In genomic region chr17:63689291-63689690, GRCm38 (mm10) we compare ENCODE assay signal across 14 mouse cellular contexts.
DNase-seq lines count a peak whose midpoint lies in the region; ATAC-seq and TF ChIP-seq lines count a peak whose summit lies in the region.
"Had no signal": no experiment of that assay in that cellular context is flagged by ENCODE, and none has a peak within 500 bp of the region (broad histone marks: within the 10 kb centered on the region; RNA-seq: fewer than 3 reads in every experiment).

No protein-coding gene starts in this region.

- H3K4me2 ChIP-seq in lung, embryonic 14.5 days = no peak overlapping the region
- H3K4me2 ChIP-seq in stomach, postnatal 0 days (replicated peaks; ENCODE audit: low read depth) = no peak overlapping the region
- H3K4me2 ChIP-seq in liver, embryonic 12.5 days = no peak overlapping the region
- H3K4me2 ChIP-seq: neural tube, embryonic 13.5 days had no signal

- no peaks in the 10 kb centered on the region for H3K9me3 ChIP-seq in lung, embryonic 14.5 days (ENCODE audit: low read depth, low read length)
- H3K9me3 ChIP-seq in stomach, postnatal 0 days (ENCODE audit: control insufficient read depth, low read length) = no peaks in the 10 kb centered on the region
- no peaks in the 10 kb centered on the region for H3K9me3 ChIP-seq in liver, embryonic 12.5 days (replicated peaks)
- H3K9me3 ChIP-seq: G1E; neural tube, embryonic 13.5 days had no signal

- no peak for TF ChIP-seq EP300 in stomach, postnatal 0 days (optimal IDR thresholded peaks at IDR 0.05)

- no peak for ATAC-seq in lung, embryonic 14.5 days (ENCODE audit: insufficient read depth)
- no peak for ATAC-seq in stomach, postnatal 0 days (ENCODE audit: low FRiP score, low TSS enrichment)
- ATAC-seq in liver, embryonic 12.5 days = no peak
- ATAC-seq: liver, postnatal 0 days had no signal

- peak; percentile 38 for DNase-seq in gastrocnemius, postnatal 10 days
- no peak for DNase-seq in gastrocnemius, adult 18-20 months (ENCODE audit: low spot score)
- DNase-seq in lung, embryonic 14.5 days = peak; percentile 3
- DNase-seq in lung, postnatal 4 days = no peak
- DNase-seq in brain, embryonic 14.5 days (ENCODE audit: low read depth) = peak; percentile 27
- DNase-seq in stomach, postnatal 0 days (ENCODE audit: low spot score) = no peak
- DNase-seq: kidney, postnatal 10 days; layer of hippocampus, adult 9-11 months; liver, postnatal 0 days; right cerebral cortex, adult 18-20 months; thymus, adult 2 months had no signal

- H3K27ac ChIP-seq in lung, embryonic 14.5 days (ENCODE audit: low read depth) = no peak overlapping the region
- H3K27ac ChIP-seq in stomach, postnatal 0 days (replicated peaks) = no peak overlapping the region
- no peak overlapping the region for H3K27ac ChIP-seq in liver, embryonic 12.5 days
- H3K27ac ChIP-seq: neural tube, embryonic 13.5 days had no signal

- no peaks in the 10 kb centered on the region for H3K36me3 ChIP-seq in lung, embryonic 14.5 days (ENCODE audit: insufficient read depth)
- H3K36me3 ChIP-seq in stomach, postnatal 0 days (ENCODE audit: control insufficient read depth, insufficient read depth, low read length) = no peaks in the 10 kb centered on the region
- H3K36me3 ChIP-seq in liver, embryonic 12.5 days = no peaks in the 10 kb centered on the region
- H3K36me3 ChIP-seq: G1E; neural tube, embryonic 13.5 days had no signal

- no peak for TF ChIP-seq CTCF in lung, embryonic 14.5 days (IDR thresholded peaks at IDR 0.05; ENCODE audit: low read depth)
- no peak for TF ChIP-seq CTCF in brain, embryonic 14.5 days (IDR thresholded peaks at IDR 0.05; ENCODE audit: borderline replicate concordance, extremely low read depth, insufficient read depth, insufficient read length)
- TF ChIP-seq CTCF in stomach, postnatal 0 days (IDR thresholded peaks at IDR 0.05; ENCODE audit: low read depth) = 0 out of 2 replicates have a peak, but pooled peaks have one; percentile 3

- no peak overlapping the region for H3K9ac ChIP-seq in lung, embryonic 14.5 days
- H3K9ac ChIP-seq in stomach, postnatal 0 days (ENCODE audit: low read length) = no peak overlapping the region
- H3K9ac ChIP-seq in liver, embryonic 12.5 days = no peak overlapping the region
- H3K9ac ChIP-seq: liver, postnatal 0 days; neural tube, embryonic 13.5 days had no signal

- TF ChIP-seq POLR2A in brain, embryonic 14.5 days (IDR thresholded peaks at IDR 0.05; ENCODE audit: borderline replicate concordance, extremely low read depth, insufficient read depth, insufficient read length, poor library complexity, severe bottlenecking) = no peak

- no peak overlapping the region for H3K4me3 ChIP-seq in lung, embryonic 14.5 days (ENCODE audit: low read depth, low read length)
- H3K4me3 ChIP-seq in stomach, postnatal 0 days (ENCODE audit: low read depth, low read length) = no peak overlapping the region
- H3K4me3 ChIP-seq in liver, embryonic 12.5 days = no peak overlapping the region
- H3K4me3 ChIP-seq: neural tube, embryonic 13.5 days had no signal

- H3K4me1 ChIP-seq in lung, embryonic 14.5 days (ENCODE audit: insufficient read depth) = peaks cover 6% of the 10 kb centered on the region; the same call in 1 of the 2 replicates
- no peaks in the 10 kb centered on the region for H3K4me1 ChIP-seq in stomach, postnatal 0 days (replicated peaks; ENCODE audit: control insufficient read depth, insufficient read depth)
- H3K4me1 ChIP-seq in liver, embryonic 12.5 days = no peaks in the 10 kb centered on the region

- whole genome bisulfite sequencing in lung, embryonic 14.5 days = 79% methylated on average over 8 of the region's 8 CpGs
- WGBS in stomach, postnatal 0 days = 81% methylated on average over 8 of the region's 8 CpGs
- 68% methylated on average over 8 of the region's 8 CpGs for WGBS in liver, embryonic 12.5 days (ENCODE audit: insufficient replicate concordance)

- H3K27me3 ChIP-seq in lung, embryonic 14.5 days (ENCODE audit: insufficient read depth, low read length) = no peaks in the 10 kb centered on the region
- H3K27me3 ChIP-seq in stomach, postnatal 0 days (ENCODE audit: control insufficient read depth, insufficient read depth, low read length) = no peaks in the 10 kb centered on the region
- H3K27me3 ChIP-seq in liver, embryonic 12.5 days (replicated peaks) = no peaks in the 10 kb centered on the region
- H3K27me3 ChIP-seq: neural tube, embryonic 13.5 days had no signal

Comparison
In these comparisons a context has a peak if more than half of its experiments do, and no peak if none do; other contexts are left out.
1. DNase-seq: peak in gastrocnemius, postnatal 10 days (single experiment), lung, embryonic 14.5 days (single experiment) and brain, embryonic 14.5 days (single experiment); none in gastrocnemius, adult 18-20 months (single experiment), lung, postnatal 4 days (0 of 2) and stomach, postnatal 0 days (single experiment).